Mouse (Mus musculus) cerebellum, postnatal 36 days (tissue): Measurements from ENCODE around the gene Fancd2.

Experiments
- DNase-seq, 2 experiments: peaks; one replicate each; pipeline ENCODE4 v3.0.0; 2021 to 2022; ENCODE audit warnings: mixed read lengths in 2 of 2

Fancd2 gene

DNA sequence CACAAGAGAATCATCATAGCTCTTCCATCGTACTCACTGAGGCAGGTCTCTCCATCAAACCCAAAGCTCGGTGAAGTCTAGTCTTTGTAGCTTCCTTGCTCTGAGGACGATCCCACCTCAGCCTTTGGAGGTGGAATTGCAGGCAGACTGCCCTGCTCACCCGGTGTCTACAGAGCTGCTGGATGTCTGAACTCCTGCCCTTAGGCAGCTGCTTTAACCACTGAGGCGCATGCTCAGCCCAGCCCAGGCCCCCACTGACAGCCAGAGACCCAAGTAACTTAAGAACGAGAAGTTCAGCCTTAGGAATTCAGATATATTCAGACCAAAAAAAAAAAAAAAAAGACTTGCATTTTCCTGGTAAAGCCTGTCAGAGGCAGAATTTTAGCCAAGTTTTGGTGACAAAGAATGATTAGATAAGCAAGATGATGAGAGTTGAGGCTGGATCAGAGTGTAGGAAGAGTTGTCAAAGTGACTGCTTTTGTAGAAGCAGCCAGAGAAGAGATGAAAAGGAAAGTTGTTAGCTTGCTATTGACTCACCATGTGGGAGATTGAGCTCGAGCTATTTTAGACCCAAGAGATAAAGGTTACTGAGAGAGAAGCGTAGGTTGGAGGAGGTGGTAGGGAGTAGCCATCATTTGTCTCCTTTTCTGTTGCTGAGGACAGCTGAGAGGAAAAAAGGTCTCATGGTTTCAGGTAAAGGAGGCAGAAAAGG is 80.9 kb downstream of the Fancd2 start:
- DNase-seq = no peak

DNA sequence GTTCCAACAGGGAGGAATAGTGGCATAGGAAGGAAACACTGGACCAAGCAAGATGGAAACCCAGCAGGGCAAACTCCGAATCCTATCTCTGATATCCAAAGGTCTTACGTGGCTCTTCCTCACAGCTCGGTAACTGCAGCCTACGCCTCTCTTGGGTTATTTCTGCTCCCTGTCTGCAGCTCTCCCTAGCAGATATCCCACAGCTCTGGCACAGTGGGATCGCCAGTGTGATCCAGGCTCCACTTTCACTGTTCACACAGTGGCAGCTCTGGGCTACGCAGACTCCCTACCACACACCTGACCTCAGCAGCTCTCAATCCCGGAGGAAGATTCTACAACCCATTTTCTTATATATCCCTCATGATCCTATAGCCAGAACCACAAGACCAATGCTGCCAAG is 82.7 kb downstream of the Fancd2 start:
- no peak for DNase-seq

DNA sequence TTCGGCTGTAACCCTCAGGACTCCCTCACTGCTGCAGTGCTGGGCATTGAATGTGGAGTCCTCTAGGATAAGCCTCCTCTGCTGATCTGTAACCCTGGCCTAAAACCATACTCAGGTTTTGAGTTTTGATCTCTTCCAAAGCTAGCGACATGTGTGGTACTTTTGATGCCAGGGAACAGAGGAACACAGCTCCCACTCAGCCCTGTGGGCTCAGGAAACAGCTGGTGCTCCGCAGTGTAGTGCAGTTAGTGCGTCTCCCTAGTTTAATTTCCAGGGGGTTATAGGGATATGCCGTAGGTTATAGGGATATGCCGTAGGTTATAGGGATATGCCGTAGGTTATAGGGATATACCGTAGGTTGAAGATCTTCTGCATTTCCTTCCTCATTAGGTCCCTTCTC is 83.5 kb downstream of the Fancd2 start:
- no peak for DNase-seq

DNA sequence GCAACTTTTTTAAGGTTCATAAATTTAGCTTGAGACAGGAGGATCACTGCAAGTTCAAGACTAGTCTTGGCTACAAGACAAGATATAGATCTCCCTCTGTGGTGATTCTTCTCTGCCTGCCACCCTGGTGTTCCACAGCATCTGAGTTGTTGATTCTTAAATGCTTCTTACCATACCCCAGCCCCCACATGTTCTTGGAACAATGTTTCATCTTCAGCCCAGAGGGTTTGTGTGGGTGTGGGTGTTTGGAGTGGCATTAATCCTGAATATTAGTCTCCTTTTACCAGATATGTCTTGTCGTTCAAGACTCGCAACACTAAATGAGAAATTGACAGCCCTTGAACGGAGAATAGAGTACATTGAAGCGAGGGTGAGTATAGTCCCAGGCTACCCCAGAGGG is 84.0 kb downstream of the Fancd2 start:
- no peak for DNase-seq

DNA sequence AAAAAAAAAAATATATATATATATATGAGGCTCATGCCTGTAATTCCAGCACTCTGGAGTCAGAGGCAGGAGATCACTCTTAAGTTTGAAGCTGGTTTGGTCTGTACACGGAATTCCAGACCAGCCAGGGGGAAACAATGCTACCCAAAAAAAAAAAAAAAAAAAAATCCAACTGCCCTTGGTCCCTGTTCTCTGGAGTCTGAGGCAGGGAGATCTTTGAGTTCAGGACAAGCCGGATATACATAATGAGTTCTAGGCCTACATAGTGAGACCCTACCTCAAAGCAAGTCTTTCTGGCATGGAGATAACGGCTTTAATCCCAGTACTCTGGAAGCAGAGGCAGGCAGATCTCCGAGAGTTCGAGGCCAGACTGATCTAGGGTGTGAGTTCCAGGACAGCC is 91.9 kb downstream of the Fancd2 start:
- DNase-seq = peak in 1 of 2 experiments; percentile 12

DNA sequence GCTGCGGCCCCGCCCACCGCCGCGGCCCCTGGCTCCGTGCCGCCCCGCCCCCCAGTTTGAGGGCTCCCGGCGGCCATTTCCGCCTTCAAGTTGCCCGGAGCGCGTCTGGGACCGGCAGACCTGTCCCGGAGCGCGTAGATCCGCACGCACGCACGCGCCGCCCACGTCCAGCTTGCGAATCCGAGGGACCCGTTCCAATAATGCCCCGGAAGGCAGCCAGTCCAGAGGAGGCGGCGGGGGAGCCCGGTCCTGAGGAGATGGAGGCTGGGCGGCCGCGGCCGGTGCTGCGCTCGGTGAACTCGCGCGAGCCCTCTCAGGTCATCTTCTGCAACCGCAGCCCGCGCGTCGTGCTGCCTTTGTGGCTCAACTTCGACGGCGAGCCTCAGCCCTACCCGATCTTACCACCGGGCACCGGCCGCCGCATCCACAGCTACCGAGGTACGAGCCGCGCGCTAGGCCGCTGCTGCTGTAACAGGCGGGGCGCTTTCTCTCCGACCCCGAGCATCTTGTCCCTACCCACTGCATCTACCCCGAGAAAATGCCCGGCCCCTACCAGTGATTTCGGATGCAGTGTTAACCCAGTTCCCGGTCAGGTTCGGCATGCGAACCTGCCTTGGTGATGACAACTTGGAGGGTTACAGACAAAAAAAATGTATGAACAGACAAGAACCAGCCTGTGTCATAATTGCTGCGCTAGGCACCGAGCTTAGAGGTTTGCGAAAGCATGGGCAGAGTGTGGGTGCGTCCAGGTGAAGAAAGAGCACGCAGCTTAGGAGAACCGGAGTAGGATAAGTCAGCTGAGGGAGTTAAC is 92.7 kb downstream of the Fancd2 start, which contains the start of gene Vhl:
TSS of gene Vhl (plus strand) at position 19 of the 811 bp plus-strand sequence.
- peak; percentile 78 to 81 for DNase-seq

DNA sequence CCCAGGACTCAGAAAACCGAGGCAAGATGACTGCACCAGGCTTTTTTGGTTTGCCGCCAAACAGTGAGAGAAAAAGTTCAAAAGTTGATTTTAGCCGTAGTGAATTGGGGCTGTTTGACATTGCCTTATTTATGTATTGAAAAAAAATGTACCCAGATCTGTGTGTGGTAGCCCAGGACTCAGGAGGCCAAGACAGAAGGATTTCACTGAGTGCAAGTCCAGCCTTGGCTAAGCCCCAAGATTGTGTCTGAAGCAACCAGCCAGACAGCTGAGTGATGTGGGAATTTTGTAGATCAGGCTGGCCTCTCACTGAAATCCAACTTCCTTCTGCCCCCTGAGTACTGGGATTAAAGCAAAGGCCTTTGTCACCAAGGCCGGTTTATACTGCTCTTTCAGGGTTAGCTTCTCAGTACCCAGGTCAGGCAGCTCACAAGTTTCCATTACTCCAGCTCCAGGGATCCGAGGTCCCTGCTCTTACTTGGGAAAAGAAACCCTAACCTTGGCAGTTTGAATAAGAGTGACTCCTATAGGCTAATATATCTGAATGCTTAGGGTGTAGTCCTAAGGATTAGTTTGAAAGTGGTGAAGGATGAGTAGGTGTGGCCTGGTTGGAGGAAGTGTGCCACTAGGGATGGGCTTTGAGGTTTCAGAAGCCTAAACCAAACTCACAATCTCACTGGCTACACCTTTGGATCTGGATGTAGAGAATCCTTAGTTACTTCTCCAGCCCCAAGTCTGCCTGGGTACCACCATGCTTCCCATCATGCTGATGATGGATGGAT is 93.7 kb downstream of the Fancd2 start:
- peak; percentile 7 to 19 for DNase-seq

DNA sequence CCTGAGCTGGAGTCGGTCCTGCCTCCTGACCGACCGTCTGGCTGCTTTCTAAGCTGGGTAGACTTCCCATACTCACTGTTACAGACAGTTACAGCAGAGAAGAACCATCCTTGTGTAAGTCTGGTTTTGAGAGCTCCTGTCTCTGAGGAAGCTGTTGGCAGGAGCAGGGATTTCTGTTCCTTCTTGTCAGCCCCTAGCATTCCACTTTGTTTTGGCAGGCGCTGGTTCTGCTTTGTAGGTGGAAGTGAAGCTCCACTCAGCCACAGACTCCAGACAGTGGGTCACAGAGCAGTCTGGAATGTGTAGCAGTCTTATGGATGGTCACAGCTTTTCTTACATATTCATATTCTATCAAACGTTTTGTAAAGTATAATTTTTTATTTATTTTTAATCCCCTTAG is 98.8 kb downstream of the Fancd2 start:
- DNase-seq = no peak

DNA sequence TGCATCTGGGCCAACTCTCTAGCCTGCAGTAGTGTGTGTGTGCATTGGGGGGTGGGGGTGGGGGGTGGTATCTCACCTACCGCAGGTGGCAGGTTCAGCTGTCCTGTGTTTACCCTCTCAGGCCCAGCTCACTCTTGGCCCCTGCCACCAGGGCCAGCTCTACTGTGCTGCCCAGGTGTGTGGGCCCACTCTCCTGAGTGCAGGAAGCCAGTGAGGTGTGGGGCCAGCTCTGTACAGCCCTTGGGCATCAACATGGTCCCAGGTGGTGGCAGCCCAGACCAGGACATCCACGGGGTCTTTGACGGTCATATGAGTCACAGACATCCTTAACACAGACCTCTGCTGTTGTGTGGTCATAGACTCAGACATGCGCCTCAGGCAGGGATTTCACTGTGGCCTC is 101.4 kb downstream of the Fancd2 start:
- no peak for DNase-seq

DNA sequence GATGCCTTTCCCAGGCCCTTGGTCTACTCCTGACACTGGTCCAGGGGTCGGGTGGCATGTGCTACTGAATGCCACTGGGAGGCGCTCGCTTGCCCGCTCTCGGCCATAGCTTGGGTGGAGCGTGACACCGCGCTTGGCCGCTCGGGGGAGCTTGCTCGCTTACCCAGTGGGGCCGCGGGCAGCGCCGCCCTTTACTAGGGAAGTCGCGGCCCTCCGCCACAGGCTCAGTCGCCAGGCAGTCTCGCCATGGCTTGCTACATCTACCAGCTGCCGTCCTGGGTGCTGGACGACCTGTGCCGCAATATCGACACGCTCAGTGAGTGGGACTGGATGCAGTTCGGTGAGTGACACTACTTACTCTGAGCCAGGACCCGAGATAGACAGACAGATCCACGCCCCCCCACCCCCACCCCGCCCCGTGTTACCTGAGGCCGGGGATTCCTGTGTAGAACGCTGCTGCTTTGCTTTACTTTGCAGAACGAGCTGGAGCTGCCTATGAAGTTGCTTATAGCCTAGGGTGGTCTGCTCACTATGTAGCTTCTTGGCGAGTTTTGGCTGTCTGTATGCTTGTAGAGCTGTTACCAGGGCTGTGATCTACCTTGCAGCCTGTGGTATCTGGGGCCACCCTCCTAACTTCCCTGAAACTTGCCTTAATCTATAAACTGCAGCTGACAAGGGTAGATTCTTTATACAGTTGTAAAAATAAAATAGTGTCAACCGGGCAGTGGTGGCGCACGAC is 107.0 kb downstream of the Fancd2 start, which contains the start of gene Irak2:
TSS of gene Irak2 (plus strand) at position 166 of the 739 bp plus-strand sequence.
- DNase-seq = peak; percentile 95

DNA sequence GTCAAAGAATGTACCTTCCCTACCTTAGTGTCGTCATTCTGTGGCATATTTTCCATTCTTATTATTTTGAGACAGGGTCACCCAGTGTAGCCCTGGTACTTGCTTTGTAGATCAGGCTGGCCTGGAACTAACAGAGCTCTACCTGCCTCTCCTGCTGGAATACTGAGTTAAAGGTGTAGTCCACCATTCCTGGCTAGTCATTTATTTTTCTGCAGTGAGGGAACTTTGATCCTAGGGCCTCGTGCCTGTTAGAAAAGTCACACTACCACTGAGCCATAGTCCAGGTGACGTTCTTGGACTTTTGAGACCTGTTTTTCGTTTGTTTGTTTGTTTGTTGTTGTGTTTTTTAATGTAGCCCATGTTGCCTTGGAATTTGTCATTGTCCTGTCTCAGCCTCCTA is 107.7 kb downstream of the Fancd2 start:
- no peak for DNase-seq

DNA sequence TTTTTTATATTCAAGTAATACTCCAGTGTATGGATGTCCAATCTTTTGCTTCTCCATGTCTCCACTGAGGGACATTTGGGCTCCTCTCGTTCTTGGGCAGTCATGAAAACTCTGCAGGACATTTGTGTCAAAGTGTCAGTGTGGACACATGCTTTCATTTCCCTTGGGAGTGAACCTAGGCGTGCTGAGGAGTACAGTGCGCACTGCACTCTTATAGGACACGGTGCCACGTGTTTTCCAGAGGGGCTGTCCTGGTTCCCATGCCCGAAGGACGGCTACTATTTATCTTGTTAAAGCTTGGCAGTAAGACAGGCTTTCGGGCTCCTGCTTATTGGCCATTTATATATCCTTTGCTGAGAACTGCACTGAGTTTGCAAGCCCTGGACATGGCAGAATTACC is 111.1 kb downstream of the Fancd2 start:
- no peak for DNase-seq

DNA sequence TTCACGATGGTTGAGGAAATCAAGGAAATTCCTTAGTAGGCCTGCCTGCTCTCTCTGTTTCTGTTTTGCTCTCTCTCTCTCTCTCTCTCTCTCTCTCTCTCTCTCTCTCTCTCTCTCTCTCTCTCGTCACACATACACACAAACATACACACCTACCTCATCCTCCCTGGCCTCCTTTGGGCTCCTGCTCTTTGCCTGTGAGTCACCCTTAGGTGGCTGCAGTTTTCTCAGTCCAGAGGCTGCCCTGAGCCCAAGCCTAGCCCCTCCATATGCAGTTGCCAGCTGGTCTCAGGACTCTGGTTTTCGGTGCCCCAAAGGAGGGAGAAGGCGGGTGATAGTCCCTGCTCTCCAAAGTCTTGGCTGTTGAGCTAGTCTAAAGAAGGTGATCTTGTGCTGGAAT is 111.5 kb downstream of the Fancd2 start:
- DNase-seq = no peak

DNA sequence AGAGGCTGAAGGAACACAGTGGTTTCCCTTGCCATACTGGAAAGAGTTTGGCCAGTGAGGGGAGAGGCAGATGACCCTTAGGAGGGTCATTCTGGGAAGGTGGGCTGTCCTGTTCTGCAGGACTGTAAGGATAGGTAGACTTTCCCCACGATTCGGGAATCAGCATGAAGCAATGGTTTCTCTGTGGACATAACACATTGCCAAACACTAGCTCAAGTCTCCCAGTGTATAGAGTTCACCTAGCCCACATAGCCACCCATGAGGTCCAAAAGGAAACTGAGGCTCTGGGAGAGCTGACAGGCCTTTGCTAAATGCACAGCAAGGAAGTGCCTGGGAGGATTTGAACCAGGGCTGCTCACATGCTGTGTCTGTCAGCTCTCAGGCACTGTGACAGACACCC is 112.5 kb downstream of the Fancd2 start:
- DNase-seq = no peak

DNA sequence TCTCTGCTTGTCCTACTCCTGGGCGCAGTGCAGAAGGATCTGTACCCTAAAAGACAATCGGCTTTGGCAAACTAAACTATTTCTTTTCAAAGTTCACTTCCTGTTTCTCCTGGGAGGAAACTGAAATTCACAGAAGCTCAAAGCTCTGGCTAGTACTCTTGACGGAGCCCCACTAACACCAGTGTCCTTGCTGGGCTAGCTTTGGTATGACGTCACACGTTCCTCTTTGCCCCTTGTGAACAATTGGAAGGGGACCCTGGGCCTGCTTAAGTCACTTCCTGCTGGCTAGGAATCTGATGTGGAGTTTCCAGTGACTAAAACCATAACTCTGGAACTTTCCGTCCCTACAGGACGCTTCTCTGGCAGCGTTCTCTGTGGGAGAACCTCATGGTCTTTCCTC is 113.3 kb downstream of the Fancd2 start:
- no peak for DNase-seq
